Mouse (Mus musculus) retina, adult 2 months (tissue): Measurements from ENCODE around the gene Gm11562.
A peak's percentile ranks its signal among the peaks of the same experiment; 100 is the strongest.

Experiments
- DNase-seq: peaks from one replicate; pipeline ENCODE4 v3.0.0-alpha.2; 2012; ENCODE audit warnings: low read depth, low spot score

Gm11562 gene

DNA sequence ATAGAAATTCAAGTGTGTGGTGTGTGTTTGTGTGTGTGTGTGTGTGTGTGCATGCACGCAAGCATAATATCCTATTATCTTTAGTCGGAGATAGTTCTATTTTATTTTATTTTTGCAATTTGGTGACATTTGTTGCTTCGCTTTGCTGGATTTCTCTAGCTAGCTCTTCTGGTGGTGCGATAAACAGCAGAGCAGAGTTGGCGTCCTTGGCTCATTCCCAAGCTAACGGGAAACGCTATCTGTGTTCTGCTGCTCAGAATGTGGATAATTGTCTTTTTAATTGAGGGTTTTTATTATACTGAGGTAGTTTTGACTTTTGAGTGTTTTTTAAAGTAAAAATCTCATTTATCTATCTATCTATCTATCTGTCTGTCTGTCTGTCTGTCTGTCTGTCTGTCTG, 35.1 kb downstream of the Gm11562 start:
- DNase-seq = no peak

- DNase-seq = no peak
Observed at GRCm38 (mm10) chr11:99583245-99583704, 37.0 kb downstream of the Gm11562 start, which contains the start of gene Krtap1-4. Krtap1-4 (minus strand) TSS chr11:99583654.

GRCm38 (mm10) chr11:99581564-99581963, 38.7 kb downstream of the Gm11562 start:
- no peak for DNase-seq

DNA sequence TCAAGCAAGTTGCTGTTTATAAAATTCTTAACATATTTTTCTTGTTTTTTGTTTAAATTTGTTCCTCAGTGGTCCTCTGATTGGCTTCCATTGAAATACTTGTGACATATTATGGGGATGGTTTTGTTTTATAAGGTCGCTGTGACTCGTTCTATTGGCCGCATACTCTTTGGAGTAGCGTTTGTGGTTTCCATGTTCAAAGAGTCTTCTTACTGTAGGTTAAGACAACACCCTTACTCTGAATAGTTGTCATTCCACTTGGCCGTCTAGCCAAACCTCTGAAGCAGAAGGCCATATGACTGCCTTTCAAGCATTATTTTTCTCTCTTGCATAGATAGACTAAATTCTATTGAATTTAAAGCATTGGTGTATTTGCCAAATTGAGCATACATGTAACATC, 39.2 kb downstream of the Gm11562 start:
- DNase-seq = no peak

GRCm38 (mm10) chr11:99580636-99581035, 39.6 kb downstream of the Gm11562 start, which contains the start of gene Krtap1-5:
Krtap1-5 (minus strand) TSS chr11:99581016.
- no peak for DNase-seq

GRCm38 (mm10) chr11:99574106-99574505, 46.1 kb downstream of the Gm11562 start:
- DNase-seq = peak; percentile 20

DNA sequence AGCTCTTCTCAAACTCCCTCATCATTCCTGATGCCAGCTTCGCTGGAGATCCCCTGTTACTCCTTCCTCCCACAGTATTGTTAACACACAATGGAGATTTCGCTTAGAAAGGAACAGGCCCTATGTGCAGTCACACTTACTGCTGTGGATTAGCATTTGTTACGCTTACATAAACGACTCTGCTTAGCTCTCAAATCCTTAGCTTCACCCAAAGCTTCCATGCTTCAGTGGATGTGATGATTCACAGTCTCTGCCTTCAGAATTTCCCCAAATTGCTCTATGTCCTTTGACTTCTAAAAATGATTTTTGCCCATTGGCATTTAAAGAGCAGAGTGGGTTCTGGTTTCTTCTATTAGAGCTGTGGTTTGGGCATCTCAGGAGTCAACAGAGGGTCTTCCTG, 47.1 kb downstream of the Gm11562 start:
- no peak for DNase-seq
